Mouse (Mus musculus) heart, postnatal 10 days (tissue): ENCODE data around the gene Unc119. TPM values are rescaled to one million over a fixed set of nuclear protein-coding genes. Genes with fewer than 3 reads are reported as not detected.

Experiments
- DNase-seq, 2 experiments: peaks; one replicate each; pipeline ENCODE4 v3.0.0; 2021
- intact Hi-C: fragments of 180-260 bp; cut with DNase I; formaldehyde crosslinking; loops from one replicate; pipeline ENCODE4 v1.15.1; 2025
- total RNA-seq, 2 experiments: library from RNA; stranded (reverse); gene quantifications; 2 replicates each; pipeline ENCODE4 v1.2.3; 2021

Gene Unc119
- total RNA-seq, 2 experiments from 2014 or later, result 9.0 to 10.1 TPM

DNA sequence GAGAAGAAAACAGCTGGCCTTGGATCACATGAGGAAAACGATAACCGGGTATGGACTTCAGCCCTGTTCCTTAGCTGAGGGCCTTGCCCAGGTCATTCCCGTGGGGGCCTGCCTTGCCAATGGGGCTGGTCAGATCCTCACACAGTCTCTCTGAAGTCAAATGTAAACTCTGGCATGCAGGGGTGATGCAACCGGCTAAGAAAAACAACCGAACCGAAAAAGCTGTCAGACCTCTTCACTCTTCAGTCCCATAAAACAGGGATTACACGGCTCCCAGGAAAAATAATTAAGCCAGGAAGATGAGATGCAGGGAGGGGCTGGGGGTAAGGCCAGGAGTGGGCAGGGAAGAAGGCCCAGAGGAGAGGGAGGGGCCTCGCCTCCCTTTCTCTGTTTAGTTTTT is 20.8 kb downstream of the Unc119 start:
- no peak for DNase-seq
- intact Hi-C loops, result no loop called here

DNA sequence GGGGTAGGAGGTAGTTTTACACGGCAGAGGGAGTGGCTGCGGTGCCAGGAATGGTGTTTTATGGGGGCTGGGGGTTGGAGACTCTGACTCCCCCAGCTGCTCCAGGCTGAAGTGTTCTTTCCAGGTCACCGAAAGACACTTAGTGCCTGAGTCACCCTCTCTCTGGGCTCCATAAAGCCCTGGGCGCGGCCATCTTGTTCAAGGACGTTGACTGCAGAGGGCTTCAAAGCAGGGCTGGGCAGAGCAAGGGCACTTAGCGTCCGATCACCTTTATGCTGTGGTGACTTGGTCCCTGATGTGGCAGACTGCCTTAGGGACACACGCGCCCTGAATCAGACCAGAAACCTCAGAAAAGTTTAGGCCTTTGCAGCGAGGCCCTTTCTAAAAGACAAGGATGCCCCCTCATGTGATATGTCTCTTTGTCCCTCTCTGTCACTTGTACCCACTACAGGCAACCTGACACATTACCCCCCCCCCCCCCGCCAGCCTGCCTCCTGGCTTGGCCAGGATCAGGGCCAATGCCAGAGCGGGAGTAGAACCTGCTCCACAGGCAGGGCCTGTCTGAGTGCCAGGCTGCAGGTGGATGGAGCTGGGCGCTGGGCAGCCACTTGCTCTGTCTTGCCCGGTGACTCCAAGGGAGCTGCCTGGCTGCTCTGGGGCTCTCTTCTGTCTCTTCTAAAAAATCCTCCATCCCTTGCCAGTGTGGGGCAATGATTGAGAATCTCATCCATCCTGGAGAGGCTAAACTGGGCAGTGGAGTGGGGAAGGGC is 24.4 kb downstream of the Unc119 start:
- DNase-seq, result no peak
- intact Hi-C loops, result no loop called here

DNA sequence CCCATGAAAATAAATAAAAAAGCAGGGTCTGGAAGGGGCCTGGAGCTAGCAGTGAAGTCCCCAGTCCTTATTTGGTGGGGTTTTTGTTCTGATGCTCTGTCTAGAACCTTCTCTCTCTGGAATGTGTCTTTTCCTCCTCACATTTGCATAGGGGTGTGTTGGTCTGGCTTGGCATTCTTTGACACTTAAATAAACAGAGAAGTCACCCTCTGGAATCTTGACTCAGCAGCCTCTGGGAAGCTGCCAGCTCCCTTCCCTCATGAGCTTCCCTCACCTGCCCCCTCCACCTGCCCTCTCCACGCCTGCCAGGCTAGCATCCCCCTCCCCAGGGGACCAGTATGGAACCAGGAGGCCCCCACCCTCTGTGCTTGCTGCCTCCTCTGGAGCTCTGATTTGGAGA is 27.1 kb downstream of the Unc119 start:
- DNase-seq, result no peak
- intact Hi-C loops, result no loop called here

DNA sequence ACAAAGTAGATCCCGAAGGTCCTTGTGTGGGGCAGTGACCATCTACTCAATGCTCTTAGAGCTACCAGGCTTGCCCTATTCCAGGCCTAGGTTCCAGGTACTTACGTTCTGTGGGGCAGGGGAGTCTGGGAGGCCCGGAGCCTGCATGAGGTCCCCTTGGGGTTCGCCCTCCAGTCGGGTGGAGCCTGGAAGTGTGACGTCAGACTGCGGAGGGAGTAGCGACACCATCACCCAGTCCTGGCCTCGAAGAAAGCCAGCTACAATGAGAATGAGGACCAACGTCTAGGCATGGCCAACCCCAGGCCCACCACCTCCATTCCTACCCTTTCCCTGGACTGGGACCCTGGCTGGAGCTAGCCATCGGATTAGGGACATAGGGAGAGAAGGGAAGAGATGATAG is 28.4 kb downstream of the Unc119 start:
- intact Hi-C loops, result no loop called here
- DNase-seq, result no peak

DNA sequence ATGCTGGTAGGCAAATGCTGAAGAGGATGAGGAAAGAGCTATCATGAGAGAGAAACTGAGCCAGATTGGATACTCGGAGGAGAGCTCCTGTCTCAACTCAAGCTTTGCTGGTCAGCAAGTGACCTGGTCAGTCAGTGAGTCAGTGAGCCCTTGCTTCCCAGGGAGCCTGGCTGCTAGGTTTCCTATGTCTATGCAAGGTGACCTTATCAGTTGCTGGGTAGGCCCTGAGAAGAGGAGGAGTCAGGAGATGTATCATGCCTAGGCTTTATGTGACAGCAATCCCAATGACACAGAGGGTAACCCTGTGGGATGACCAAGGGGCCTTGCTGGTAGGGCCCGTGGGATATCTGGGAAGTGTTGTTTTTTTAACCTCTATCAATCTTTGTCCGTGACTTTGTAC is 28.9 kb downstream of the Unc119 start:
- intact Hi-C loops, result no loop called here
- DNase-seq, result no peak

DNA sequence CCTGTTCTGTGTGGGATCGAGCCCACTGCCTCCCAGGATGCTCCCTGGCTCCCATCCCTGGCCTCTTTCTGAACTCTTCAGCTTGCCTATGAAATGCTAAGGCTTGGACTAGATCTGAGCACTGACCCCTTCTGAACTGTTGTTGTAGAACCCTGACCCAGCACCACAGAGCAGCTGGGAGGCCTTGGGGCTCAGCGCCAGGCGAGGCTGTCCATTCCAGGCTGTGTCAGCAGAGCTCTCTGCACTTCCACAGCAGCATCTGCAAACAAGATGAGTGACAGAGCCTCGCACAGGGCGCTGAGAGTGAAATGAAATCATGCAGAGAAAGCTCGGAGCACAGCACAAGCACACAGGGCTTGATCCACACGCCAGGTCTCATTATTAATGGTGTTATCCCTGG is 29.3 kb downstream of the Unc119 start:
- DNase-seq, result peak; percentile 33 to 46

DNA sequence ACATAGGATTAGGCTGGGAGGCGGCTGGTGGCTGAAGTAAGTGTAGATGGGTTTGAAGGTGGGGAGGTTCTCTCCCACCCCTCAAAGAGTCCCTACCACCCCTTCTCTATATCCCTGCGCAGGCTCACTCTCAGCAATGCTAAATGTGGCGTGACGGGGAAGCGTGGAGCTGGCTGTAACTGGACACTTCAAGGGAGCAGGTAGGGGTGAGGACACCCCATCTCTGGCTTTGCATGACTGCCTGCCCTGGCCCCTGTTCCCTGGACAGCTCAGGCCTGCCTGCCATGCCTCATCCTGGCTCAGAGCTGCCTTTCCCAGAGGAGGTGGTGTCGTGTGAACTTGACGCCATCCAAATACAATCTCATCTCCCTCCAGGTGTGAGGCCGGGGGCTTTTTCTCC is 30.9 kb downstream of the Unc119 start:
- intact Hi-C loops, result no loop called here

More for the DNA sequence above, 29.3 kb downstream of the Unc119 start:
- intact Hi-C loops, result no loop called here

DNA sequence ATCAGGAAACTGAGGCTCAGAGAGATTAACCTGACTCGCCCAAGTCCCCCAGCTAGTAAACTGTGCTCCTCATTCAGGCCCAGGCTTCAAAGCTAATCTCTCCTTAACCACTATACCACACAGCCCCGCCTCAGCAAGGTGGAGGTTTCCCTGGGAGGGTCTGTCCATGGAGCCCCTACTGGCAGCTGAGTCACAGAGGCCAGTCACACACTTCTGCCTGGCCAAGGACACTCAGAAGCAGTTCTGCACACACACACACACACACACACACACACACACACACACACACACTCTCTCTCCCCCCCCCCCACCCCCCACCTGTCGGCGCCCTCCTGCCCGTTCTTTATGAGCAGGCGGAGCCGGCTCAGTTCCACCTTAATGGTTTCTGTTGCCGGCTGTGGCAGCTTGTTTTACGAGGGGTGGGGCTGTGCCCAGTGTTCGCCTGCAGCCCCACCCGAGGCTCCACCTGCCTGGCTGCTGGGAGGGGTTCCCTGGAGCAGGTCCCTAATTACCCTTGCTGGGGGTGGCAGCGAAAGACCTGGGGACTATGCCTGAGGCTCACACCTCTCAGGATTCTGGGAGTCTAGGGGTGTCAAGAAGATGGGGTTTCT is 34.4 kb downstream of the Unc119 start:
- intact Hi-C loops, result no loop called here
- no peak for DNase-seq

More for the DNA sequence above, 30.9 kb downstream of the Unc119 start:
- DNase-seq, result no peak

DNA sequence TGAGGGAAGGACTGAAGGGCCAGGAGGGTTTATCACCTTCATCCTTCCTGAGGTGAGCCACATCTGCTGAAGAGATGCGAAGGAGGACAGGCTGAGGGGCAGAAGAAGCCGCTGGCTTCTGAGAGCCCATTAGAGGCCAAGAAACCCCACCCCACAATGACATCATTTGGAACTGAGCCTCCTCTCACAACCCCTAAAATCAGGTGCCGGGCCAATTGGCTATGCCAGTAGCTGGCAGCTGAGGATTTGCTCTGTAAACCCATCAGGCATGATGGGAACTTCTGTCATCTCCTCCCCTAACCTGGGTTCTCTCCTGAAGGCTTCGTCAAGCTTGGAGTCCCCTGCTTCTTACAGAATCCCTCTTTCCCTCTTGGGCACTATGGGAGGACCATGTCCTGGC is 37.1 kb downstream of the Unc119 start:
- DNase-seq, result no peak
- intact Hi-C loops, result no loop called here

DNA sequence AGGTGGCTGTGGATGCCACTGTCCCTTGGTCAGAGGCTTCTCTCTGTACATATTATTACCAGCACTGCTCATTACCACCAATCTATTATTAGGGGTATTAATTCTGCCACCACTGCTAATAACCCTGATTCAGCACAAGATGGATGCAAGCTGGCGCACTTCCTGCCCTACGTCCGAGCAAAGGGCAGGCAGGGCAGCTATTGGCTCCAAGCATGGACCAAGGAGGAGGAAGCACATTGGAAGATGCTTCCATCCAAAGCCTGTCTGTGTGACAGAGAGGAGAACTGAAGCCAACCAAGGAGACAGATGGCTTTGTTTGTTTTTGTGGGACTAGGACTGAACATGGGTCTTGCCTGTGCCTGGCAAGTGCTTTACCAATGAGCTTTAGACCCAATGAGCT is 37.7 kb downstream of the Unc119 start:
- DNase-seq, result no peak
- intact Hi-C loops, result no loop called here

DNA sequence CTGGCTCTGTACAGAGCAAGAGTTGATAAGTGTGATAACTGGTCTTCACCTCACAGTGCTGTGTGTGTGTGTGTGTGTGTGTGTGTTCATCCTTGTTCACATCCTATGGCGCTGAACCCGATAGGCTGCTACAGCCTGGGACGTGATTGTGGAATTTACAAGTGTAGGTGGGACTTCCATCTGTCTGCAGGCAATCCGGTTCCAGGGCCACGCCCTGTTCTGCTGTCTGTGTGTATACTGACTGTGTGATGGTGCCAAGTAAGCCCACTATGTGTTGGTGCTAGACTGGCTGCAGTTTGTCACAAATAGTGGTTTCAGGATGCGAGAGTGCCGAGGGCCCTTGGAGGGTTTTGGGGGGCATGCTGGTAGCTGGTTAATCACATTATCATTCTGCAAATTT is 39.0 kb downstream of the Unc119 start:
- DNase-seq, result no peak
- intact Hi-C loops, result no loop called here

DNA sequence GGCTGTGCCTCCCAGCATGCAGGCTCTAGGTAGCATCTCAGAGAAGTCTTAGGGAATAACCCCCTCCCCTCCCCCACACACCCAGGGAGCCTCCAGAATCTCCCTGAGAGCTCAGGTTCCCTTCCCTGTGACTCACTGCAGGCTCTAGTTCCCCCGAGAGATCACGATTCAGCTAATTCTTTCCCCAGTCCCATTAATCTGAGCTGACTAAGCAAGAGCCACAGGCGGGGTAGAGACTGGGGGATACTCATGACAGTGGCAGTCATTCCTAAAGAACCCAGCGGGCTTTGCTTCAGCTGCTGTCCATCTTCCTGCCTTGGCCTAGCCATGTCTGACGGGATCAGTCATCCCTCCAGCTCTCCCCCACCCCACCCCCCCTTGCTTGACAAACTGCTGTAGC is 39.4 kb downstream of the Unc119 start:
- DNase-seq, result no peak
- intact Hi-C loops, result no loop called here

DNA sequence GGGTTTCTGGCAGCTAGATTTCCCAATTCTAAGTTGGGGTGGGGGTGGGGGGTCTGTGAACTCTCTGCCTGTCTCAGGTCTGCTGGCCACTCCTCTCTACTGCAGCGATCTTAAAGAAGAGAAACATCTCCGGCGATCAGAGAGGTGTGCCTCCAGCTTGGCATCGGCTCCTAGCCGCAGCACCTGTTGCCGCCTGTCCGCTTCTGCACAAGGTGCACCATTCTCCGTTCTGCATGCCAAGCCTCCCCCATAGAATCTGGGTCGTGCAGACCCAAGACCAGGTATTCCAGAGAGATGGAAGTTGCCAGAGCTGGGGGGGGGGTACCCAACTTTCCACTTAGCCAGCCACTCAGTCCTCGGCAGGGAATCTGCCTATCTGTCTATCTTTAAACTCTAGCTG is 42.5 kb downstream of the Unc119 start:
- no peak for DNase-seq
- intact Hi-C loops, result no loop called here

DNA sequence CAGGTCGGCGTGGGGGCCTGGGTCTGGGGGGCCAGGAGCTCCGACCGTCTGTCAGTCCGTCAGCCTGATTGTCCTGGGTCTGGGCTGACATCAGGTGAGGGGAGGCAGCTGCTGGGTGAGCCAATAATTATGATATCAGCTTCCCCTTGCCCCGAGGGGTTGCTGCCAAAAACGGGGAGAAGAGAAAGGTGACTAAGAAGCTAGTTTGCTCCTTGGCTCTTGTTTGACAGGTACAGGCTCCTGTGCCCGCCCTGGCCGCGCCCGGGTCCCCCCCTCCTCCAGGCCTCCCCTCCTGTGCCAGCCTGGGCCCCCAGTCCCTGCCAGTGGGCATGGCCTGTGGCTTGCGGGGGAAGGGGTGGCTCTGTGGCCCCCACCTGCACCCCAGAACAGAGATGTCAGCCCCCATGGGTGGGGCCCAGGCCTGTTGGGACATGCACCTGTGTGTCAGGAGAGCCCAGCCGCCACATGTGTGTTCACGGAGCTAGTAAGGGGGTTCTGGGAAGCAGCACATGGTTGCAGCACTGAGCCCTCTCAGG is 43.3 kb downstream of the Unc119 start, which contains the start of gene Foxn1:
Gene Foxn1 (minus strand): TSS at position 51 of the 536 bp plus-strand sequence.
- intact Hi-C loops, result no loop called here
- no peak for DNase-seq

DNA sequence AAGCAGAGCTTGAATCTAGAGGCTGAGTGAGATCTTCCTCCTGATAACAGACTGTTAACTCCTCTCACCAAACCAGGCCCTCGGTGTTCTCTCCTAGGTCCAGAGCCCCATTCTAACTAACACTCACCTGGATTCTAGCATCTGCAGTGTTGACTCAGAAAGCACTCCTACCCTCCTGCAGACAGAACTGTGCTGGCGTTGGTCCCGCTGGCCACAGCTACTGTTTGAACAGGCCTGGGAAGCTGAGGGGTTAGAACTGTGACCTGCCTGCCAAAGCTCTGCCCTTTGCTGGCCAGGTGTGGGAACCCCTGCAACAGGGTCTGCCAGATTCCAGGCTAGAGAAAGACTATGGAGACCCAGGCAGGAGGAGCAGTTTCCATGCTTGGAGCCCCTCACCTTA is 49.4 kb downstream of the Unc119 start:
- intact Hi-C loops, result no loop called here
- DNase-seq, result no peak

DNA sequence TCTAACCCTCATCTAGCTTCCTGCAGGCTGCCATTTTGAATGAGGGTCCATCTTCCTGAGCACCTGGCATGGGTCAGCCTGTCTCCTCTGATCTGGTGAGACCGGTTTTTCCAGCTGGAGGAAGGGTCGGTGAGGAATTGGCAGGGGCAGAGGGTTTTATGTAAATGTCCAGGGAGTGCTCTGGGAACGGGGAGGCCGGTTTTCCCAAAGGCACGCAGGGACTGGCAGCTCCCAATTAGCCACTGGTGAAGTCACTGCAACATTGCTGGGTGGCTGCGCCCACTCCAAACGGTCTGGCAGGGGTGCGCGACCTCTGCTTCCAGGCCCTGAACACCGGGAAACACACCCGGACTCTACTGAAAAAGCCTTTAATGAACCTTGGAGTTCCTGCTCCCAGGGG is 53.7 kb downstream of the Unc119 start:
- intact Hi-C loops, result loop anchor here (1.0 kb wide), 1 partner anchor 37 kb away; no protein-coding TSS in a partner anchor
- no peak for DNase-seq

DNA sequence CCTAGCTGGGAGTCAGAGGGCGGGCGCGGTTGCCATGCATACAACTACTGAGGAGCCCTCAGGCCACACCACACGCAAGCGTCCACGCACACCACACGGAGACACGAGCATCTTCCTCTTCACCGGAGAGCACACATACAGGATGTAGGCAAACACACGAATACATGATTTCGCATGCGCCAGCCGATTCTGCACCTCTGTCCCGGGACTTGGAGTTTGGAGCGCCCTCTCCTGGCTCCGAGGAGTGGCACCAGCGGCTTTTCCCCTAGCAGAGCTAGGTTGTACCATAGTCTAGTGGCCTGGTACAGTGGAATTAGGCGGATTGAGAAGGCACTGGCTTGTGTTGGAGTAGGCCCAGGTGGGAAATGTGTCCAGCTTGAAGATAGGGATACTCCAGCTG is 54.1 kb downstream of the Unc119 start:
- DNase-seq, result peak; percentile 63 to 75
- intact Hi-C loops, result loop anchor here (1.0 kb wide), 1 partner anchor 37 kb away; no protein-coding TSS in a partner anchor

DNA sequence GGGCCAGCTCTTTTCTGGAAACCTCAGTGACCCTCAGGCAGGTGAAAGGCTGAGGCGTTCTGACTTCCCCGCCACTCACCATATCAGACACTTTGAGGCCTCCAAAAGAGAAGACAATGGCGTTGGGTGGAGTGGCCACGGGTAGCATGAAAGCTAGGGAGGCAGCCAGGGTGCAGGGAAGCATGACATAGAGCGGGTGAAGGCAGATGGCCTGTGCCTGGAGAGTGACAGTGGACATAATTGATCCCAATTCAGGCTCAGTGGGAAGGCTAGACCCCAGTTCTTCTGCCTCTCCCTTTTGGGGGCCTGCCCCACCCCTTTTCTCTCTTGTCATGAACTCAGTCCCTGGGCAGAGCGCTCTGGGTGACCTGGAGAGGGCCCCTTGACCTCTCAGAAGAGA is 54.9 kb downstream of the Unc119 start:
- intact Hi-C loops, result no loop called here
- DNase-seq, result no peak
